Mouse (Mus musculus) lung, postnatal 25 days (tissue): ENCODE results near the gene Obscn.

ENCODE experiments used
- DNase-seq: peaks from one replicate; pipeline ENCODE4 v3.0.0; 2022; ENCODE audit warnings: low spot score

Obscn gene

GRCm38 (mm10) chr11:59051031-59051430, 85.2 kb downstream of the Obscn start:
- no peak for DNase-seq

- no peak for DNase-seq
Measured at GRCm38 (mm10) chr11:59044703-59045330, 91.4 kb downstream of the Obscn start.

GRCm38 (mm10) chr11:59029003-59029402, 107.2 kb downstream of the Obscn start:
- DNase-seq: no peak

GRCm38 (mm10) chr11:59026411-59026810, 109.8 kb downstream of the Obscn start:
- DNase-seq: no peak

GRCm38 (mm10) chr11:59015052-59015451, 121.2 kb downstream of the Obscn start:
- DNase-seq: peak; percentile 21

GRCm38 (mm10) chr11:59002327-59003079, 133.7 kb downstream of the Obscn start:
- DNase-seq: no peak

- DNase-seq: no peak
Measured at GRCm38 (mm10) chr11:59000635-59001034, 135.6 kb downstream of the Obscn start.

GRCm38 (mm10) chr11:58999830-59000229, 136.4 kb downstream of the Obscn start:
- DNase-seq: no peak

- DNase-seq: peak; percentile 28
Measured at GRCm38 (mm10) chr11:58999158-58999557, 137.0 kb downstream of the Obscn start.

- DNase-seq: no peak
Measured at GRCm38 (mm10) chr11:58997541-58997940, 138.7 kb downstream of the Obscn start.

GRCm38 (mm10) chr11:58995807-58996370, 140.3 kb downstream of the Obscn start:
- peak; percentile 34 for DNase-seq

GRCm38 (mm10) chr11:58995061-58995806, 141.0 kb downstream of the Obscn start:
- DNase-seq: no peak

GRCm38 (mm10) chr11:58994337-58994826, 141.8 kb downstream of the Obscn start:
- peak; percentile 67 for DNase-seq

GRCm38 (mm10) chr11:58993091-58993670, 143.0 kb downstream of the Obscn start:
- DNase-seq: no peak

GRCm38 (mm10) chr11:58991911-58992310, 144.3 kb downstream of the Obscn start:
- DNase-seq: no peak

- no peak for DNase-seq
Measured at GRCm38 (mm10) chr11:58990794-58991193, 145.4 kb downstream of the Obscn start.

GRCm38 (mm10) chr11:58990141-58990540, 146.1 kb downstream of the Obscn start:
- DNase-seq: no peak

- no peak for DNase-seq
Measured at GRCm38 (mm10) chr11:58989166-58989565, 147.0 kb downstream of the Obscn start.

GRCm38 (mm10) chr11:58985299-58985917, 150.8 kb downstream of the Obscn start:
- DNase-seq: no peak

- DNase-seq: no peak
Measured at GRCm38 (mm10) chr11:58984657-58985056, 151.5 kb downstream of the Obscn start.

GRCm38 (mm10) chr11:58983691-58984341, 152.4 kb downstream of the Obscn start:
- no peak for DNase-seq
